Mouse (Mus musculus) CD4-positive, CD25-positive, alpha-beta regulatory T cell, adult 4 months (primary cell): ENCODE results near the gene Ctnna2. TPM values are rescaled to one million over a fixed set of nuclear protein-coding genes. Genes with fewer than 3 reads are reported as not detected.

Experiments
- ATAC-seq: one replicate; pipeline ENCODE4 v1.8.0; 2017
- polyA plus RNA-seq, 2 experiments: library from polyadenylated mRNA; unstranded; fragments of 100-300 nt; shearing (Covaris generic); gene quantifications; one replicate each; pipeline ENCODE4 v1.2.1; 2017

Ctnna2 gene
- polyA plus RNA-seq, 2 experiments from 2014 or later = not detected

DNA sequence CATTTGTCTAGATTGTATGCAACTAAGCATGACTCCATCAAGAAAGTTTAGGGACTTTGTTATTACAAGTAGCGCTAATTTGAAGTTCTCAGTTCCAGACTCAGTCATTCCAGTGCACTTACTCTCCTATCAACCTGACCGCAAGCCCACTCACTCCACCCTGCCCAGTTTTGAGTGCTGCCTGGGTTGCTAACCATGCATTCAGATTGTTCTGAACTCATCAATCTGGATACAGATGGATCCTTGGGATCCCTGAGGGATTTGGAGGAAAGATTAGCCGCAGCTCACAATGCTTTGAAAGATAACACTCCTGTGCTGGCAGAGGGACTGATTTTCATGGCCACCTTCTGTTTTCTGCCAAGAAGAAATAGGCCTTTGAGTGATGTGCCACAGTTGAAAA is 168.5 kb downstream of the Ctnna2 start:
- ATAC-seq = no peak

DNA sequence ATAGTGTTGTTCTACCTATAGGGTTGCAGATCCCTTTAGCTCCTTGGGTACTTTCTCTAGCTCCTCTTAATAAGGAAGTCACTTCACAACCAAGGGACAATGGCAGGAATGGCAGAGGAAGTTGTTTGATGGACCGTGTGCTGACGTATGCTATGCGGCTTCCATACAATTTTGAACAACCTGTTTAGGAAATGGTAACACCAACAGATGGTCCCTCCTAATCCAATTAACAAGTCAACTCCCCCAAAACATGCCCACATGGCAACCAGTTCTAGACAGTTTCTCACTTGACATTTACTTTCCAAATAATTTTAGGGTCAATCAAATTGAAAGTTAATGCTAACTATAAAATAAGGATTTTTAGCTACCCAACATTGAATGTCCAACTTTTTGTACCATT is 176.9 kb downstream of the Ctnna2 start:
- no peak for ATAC-seq

DNA sequence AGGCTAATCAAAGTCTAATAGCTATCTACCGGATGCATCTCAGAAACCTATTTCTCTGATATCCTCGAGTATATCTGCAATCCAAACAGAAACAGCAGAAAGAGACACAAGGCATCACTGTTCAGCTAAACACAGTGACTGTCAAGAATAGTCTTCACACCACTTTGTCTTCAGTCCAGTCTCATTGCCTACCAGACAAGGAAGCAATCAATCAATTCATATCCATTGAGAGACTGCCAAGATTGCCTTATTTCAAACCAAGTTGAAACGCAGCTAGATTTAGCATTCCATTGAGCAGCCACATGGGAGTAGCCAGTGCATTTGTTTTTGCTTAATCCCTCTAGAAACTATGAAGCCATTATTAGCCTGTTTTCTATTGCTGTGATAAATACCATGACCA is 196.2 kb downstream of the Ctnna2 start:
- no peak for ATAC-seq

DNA sequence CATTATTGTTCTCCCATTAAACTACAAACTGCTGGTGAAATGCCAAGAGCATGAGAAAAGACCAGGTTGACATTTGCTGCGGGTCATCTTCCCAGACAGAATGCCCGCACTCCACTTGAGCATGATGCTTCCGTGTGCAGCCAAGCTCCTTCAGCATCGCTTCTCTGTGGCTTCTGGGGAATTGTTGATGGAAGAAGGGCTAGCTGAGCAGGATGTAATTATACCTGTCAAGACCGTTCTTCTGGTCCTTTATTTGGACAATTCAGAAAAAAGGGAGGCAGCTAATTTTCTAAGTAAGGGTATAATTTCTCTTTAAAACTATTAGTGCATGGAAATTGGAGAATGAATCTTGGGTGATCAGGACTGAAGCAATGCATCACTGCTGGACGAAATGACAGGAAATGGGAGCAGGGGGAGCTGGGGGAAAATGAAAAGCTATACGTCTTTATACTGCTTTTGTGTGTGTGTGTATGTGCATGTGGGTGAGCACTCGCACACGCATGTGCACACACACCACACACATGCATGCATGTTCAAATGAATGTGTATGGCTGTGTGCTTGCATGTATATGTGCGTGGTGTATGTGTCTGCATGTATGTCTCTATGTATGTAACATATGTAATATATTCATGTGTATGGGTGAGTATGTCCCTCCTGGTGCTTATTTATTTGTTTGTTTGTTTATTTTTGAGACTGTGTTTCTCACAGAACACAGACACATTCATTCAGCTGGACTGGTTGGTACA is 211.0 kb downstream of the Ctnna2 start:
- no peak for ATAC-seq

DNA sequence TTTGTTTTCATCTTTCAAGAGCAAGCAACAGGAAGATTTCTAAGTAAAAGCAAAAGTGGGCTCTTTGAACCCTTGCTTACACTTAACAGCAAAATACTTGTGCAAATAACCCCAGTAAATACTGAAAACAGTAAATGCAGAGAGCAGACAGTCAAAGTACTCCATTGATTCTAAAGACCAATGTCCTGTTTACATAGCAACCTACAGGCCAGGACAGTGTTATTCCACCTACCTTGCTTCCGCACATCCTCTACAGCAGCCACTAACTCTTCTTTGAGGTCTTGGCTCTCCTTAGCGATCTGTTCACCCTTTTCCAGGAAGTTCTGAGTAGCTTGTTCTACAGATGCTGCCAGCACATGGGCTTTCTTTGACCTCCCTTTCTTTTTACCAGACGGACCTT is 221.3 kb downstream of the Ctnna2 start:
- no peak for ATAC-seq

DNA sequence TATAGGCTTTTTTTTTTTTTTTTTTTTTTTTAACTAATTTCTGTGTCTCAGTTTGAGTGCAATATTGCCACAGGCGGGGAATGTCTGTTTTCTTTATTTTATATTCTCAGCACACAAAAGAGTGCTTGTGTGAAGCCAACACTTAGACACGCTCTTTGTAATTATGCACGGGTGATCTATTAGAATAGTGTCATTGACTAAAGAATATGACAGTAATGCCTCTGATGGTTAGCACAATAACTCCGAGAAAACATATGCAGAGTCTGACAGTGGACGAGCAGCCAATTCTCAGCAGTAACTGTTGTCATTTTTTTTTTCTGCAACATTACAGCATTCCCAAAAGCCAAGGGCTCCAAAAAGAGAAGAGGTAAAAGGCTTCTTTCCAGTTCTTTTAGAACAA is 234.1 kb downstream of the Ctnna2 start:
- ATAC-seq = no peak

DNA sequence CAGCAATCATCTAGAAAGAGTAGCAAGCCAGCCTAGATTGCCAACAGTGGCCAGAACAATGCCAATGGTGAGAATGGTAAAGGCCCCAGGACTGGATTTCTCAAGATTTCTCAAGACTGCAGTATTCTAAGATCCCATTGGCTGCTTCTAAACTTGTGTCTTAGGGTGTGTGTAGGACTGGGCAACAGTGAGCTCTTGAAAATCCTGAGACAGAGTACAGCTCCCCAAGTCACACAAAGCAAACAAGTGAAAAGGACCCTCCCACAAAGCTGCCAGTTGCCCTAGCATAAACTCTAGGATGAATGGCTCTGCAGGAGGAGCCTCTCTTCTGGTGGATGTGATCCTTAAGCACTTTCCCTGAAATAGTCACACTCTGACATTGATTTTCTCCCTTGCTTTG is 235.8 kb downstream of the Ctnna2 start:
- no peak for ATAC-seq

DNA sequence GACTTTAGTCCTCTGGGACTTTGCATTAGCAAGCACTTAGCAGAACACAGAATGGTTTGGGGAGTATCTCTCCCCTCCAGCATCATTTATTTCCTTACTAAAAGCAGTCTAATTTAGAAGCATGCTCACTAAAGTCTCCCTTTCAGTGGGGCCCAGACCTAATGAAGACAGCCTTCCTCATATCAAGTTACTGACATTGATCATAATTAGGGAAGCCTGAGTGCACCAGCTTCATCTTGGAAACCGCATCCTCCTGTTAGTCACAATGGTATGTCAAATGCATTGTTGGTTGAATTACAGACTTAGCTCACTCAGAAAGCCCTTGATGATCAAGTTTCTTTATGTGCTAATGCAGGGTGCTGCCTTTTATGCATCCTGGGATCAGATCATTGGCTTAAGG is 236.5 kb downstream of the Ctnna2 start:
- no peak for ATAC-seq

DNA sequence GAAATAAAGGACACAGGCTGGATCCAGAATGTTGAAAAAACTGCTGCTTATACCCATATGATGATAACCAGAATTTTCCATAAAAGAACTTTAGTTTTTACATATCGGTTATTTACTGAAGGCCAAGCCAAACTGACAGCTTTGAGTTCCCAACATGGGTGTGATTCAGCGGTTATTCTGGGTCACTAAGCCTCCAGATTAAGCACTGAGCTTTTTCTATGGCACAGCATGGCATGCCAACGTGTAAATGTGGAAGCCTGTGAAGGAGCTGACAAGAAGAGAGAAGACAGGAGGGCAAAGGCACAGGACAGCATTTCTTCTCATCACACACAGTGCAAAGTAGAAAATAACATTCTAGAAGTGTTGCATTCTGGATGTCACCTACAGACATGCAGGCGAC is 240.9 kb downstream of the Ctnna2 start:
- ATAC-seq = no peak

DNA sequence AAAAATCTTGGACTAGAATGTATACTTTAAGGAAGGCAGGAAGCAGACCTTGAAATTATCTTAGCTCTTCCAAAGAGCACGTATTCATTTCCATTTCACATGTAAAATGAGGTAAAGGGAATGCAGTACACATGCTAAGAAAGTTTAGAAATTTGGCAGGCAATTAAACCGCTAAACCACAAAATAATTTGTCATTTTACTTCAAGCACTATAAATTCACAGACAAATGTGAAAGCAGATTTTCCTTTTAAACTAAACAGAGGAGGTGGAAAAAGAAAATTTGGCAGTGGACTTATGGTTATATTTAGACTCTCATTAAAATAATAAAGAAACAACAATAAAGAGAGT is 254.6 kb downstream of the Ctnna2 start:
- no peak for ATAC-seq

DNA sequence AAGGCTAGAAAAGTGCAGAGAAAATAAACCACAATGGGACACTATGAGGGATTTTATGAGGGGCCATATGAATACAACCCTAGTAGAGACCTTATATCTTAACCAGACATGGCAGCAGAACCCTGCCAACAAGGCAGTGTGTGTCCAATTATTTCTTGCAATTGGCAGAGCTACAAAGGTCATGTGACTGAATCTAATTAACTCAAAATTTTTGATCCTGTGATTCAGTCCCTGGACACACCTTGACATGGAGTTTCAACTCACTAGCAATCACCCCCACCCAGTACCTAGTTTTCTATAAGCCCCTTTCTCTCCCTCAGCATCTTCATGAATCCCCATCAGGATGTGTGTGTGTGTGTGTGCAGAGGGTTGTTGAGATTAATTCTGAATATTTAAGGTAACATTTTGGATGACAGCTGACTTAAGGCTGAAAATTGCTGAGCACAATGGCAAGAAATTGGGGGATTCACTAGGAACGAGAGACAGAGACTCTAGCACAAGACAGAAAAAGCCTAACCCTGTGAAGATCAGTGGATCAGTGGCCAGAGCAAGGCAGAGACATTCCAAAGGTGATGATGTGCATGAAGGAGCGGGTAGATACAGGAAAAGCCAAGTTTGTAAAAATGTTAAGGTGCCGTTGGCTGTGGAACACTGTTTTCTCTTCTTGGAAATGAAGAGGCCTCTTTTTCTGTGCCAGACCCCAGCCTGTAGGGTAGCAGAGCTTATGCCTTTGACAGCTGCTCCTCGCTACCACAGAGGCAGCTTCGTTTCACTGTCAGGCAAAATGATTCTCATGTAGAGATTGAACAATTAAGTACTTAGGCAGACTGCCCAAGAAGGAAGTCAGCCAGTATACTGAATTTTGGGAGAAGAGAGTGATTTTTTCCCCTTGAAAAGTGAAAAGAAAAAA is 255.2 kb downstream of the Ctnna2 start:
- no peak for ATAC-seq

DNA sequence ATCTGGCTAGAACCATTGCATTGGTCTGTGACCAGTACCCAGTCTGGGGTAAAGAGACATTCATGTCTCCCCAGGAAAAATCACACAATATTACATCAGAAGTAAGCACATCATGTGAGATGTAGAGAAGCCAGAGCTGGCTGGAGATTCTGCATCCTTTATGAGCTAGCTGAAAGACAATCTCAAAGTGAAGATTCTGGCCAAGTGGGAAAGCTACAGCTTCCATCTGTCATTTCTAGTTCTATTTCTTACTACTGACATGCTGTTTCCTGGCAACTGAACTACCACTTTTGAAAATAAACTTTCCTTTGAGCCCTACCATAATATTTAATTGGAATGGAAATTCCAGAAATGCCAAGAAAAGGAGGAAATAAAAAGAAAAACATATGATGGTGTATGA is 285.4 kb downstream of the Ctnna2 start:
- no peak for ATAC-seq

DNA sequence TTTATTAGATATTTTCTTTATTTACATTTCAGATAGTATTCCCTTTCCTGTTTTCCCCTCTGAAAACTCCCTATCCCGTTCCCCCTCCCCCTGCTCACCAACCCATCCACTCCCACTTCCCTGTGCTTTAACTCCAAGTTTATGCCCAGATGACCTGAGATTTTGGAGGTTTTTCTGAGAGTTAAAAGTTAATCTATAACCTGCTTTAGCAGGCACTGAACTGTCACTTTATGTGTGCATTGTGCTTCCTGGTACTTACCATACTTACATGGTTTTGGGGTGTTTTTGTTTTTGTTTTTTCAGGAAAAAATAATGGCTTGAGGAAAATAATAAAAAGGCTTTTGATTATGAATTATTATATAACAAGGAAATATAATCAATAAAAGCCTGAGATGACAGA is 292.3 kb downstream of the Ctnna2 start:
- no peak for ATAC-seq

DNA sequence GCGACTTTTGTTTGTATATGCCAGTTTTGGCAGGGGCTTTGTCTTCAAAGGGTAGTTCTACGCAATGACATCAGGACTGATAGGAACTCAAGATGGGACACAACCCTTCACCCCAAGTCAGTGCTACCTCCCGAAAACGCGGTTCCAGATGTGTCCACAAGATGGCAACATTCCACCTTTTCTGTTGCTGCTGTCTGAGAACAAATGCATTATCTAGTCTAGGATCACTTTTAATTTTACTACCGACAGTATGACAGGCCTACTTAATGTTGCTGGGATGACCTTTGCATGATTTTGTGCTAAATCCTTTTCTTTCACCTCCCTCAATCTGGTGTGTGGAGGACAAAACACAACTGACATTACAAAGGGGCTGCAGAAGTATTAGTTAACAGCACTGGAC is 329.4 kb downstream of the Ctnna2 start:
- no peak for ATAC-seq

DNA sequence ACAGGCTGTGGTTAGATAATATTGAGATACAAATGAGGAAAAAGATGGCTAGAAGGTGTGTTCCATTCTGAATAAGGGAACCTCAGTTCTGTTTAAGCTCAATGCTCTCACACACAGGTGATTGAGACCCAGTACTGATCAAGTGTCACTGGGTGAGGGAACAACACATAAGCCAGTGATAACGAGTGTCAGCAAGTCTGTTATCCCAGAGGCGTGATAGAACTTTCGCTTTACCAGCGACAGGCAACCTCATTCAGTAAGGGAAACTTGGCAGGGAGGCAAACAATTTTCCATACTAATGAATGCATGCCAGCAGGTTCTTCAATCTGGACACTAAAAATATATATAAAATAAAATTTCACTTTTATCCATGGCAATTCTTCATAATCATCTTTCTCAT is 334.9 kb downstream of the Ctnna2 start:
- ATAC-seq = no peak

DNA sequence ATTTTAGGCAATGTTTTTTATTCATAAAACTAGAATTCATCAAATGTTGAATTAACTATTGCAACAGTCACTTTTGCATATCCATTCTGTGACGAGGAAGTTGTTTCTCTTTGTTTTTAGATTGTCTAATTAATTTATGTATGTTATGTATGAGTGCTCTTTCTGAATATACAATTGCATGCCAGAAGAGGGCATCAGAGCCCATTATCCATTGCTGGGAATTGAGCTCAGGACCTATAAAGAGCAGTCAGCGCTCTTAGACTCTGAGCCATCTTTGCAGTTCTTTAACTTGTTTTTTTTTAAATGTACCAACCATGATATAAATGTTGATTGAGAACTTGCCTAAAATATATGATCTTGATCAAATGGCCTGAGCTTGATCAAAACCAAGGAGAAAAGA is 340.7 kb downstream of the Ctnna2 start:
- no peak for ATAC-seq

DNA sequence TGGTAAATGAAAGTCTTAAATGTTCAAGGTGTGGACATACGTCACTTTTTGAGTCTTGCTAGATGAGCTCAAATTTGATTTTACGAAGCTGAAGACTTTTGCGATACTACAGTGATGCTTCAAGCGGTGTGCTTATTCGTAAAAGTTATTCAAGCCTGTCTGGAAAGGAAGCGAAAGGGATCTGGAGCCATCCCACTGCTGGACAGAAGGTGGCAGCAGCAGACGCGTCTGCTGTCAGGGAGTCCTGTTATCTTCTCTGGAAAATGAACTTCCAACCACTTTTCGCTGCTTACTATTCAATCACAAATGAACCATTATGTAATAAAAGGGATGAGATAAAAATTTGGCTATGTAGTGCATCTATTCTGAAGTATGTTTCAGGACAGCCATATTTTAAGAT is 345.5 kb downstream of the Ctnna2 start:
- ATAC-seq = no peak

DNA sequence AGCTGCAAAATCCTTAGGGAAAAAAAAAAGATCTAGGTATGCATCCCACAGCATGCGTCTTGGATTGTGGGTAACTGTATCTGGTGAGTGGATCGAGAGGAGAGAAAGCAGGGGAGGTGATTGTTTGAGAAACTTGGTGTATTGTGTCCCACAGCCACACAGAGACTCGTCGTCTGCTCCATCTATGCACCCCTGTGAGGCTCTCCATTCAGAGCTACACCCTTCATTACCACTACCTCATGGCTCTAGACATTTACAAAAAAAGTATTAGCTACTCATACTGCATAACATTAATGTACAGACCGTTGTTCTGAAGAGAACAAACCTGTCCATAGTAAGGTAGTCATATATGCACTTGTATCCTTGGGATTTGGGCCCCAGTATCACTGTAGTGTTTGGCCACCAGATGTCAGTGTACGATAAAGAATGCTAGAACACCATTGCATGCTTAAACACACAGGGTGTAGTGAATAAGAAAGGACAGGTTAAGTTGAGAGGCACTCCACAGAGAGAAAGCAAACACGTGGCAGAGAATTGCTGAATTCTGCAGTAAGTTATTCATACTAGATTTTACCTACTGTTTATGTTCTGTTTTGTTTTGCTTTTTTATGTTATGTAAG is 350.8 kb downstream of the Ctnna2 start:
- ATAC-seq = no peak

DNA sequence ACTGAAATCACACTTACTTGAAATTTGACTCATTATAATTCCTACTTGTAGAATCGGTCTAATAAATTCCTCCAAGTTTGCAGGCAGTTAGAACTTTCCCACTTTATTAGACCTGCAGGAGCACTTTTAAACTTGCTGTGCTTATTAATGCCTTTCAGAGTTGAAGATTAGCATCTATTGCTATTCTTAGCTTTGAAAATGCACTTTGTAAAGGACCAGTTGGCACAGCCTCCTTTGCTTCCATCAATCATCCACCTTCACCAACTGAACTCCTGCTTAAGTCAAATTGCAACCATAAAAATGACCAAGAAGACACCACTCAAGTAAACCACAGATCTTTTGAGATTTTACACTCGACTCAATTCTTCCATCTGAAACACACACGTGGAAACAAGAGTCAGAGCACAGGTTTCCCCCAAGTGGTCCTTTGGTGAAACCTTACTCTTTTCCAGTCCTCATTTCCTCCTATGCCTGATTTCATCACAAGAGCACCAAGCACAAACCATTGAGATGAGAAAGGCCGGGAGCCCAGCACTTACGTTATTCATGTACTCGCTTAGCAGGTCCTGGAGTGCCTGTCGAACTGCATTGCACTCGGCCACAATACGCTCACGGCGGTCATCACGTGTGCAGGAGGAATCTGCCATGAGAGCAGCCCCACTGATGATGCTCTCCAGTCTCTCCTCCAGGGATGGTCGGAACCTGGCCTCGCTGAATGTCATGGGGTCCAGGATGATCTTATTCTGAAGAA is 374.7 kb downstream of the Ctnna2 start:
- no peak for ATAC-seq

DNA sequence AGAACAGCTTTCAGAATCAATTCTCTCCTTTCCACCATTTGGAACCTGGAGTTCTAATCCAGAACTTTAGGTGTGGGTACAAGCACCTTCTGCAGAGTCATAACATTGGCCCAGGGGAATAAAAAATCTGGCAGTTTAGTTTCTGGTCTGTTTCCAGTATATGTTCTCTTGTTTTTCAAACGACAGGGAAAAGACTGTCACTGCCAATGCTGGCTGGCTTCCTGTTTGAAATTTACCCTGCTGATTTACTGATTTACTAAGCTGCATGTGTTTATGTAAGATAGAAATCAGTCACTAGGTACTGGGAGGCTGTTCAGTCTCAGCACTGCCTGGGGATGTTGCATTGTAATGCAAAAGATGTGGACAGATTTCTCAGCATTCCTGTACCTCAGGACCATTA is 375.6 kb downstream of the Ctnna2 start:
- no peak for ATAC-seq

DNA sequence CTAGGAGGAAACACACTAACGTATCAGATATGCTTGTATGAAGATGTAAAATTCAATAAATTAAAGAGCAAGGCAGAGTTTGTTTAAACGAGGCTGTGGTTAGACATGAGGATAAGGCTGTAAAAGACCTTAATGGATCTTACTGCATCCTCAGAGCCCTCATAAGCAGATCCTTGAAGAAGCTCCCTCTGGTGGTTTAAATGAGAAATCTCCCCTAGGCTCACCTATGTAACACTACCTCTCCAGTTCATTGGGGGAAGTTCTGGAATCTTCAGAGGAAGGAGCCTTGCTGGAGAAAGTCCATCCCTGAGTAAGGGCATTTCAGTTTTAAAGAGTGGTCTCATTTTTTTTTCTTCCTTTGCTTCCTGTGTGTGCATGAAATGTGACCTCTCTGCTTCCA is 380.3 kb downstream of the Ctnna2 start:
- ATAC-seq = no peak

DNA sequence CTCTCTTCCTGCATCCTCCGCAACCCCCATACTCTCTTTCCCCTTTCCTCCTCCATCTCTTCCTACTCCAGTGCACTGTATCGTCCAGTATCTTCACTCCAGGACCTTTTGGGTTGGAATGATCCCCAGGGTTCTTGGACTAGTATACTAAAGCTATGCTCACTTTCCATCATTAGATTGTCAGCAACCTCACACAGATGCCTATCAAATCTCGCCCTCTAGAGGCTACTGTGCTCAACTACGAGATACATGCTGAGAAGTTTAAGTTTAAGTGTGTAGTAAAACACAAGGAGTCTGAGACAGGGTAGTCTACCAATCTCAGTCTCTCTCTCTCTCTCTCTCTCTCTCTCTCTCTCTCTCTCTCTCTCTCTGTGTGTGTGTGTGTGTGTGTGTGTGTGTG is 396.9 kb downstream of the Ctnna2 start:
- no peak for ATAC-seq

DNA sequence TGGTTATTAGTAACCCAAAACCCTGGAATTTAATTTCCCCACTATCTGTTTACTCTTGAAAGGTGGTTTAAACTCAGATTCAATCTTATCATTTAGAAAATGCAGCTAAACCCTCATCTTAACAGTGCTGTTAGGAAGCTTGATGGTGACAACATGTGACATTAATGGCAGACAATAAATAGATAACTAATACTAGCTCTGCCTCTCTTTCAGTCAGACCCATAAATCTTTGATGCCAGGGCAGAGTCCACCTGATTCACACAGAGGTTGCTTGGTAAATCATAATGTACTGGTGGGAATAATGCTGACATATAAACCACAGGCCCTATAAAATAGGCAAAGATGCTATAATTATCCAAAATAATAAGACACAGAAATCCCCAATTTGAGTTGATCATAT is 398.6 kb downstream of the Ctnna2 start:
- no peak for ATAC-seq
